In the genomic region with DNA sequence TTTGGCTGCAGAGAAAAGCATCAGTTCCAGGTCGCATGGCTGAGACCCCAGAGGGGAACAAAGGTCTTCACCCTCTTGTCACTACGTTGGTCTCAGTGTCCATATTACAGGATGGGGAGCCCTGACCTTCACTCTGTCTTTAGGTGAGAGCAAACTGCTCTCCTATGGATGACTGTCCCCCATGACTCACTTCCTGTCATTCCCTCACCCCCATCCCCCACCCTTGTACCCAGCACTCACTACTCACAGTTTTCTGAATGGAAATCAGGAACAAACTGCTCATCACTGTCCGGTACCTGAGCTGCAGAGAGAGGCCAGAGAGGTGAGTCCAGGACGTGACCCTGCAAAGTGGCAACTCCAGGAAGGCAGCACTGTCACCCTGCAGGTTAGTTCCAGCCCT, we compare ENCODE assay signal across 28 mouse cellular contexts. TPM values are rescaled to one million over a fixed set of nuclear protein-coding genes. Genes with fewer than 3 reads are reported as not detected.
"Had no signal": no experiment of that assay in that cellular context is flagged by ENCODE, and none has a peak within 500 bp of the region (broad histone marks: within the 10 kb centered on the region; RNA-seq: fewer than 3 reads in every experiment).

No protein-coding gene starts in this region.

- H3K4me3 ChIP-seq: gastrocnemius, adult 2 months; heart, adult 2 months; heart, embryonic 13.5 days; heart, embryonic 15.5 days; hindbrain, embryonic 13.5 days; hindbrain, embryonic 15.5 days; kidney, embryonic 15.5 days; left cerebral cortex, adult 2 months; limb, embryonic 10.5 days; limb, embryonic 12.5 days; liver, embryonic 13.5 days had no signal

- H3K36me3 ChIP-seq: heart, embryonic 13.5 days; heart, embryonic 15.5 days; hindbrain, embryonic 13.5 days; hindbrain, embryonic 15.5 days; liver, embryonic 13.5 days had no signal

- H3K4me2 ChIP-seq: heart, embryonic 11.5 days; heart, embryonic 13.5 days; heart, embryonic 15.5 days; hindbrain, embryonic 13.5 days; hindbrain, embryonic 15.5 days; kidney, embryonic 15.5 days; limb, embryonic 12.5 days; liver, embryonic 11.5 days; liver, embryonic 13.5 days had no signal

- H3K4me1 ChIP-seq: liver, embryonic 13.5 days had no signal

- H3K27ac ChIP-seq: gastrocnemius, adult 2 months; heart, adult 2 months; heart, embryonic 13.5 days; heart, embryonic 15.5 days; hindbrain, embryonic 13.5 days; hindbrain, embryonic 15.5 days; hindbrain, postnatal 0 days; kidney, embryonic 15.5 days; kidney, postnatal 0 days; left cerebral cortex, adult 2 months; limb, embryonic 10.5 days; limb, embryonic 12.5 days; liver, embryonic 13.5 days had no signal

- H3K9me3 ChIP-seq: heart, embryonic 13.5 days; heart, embryonic 15.5 days; hindbrain, embryonic 13.5 days; hindbrain, embryonic 15.5 days; kidney, embryonic 15.5 days; limb, embryonic 10.5 days; limb, embryonic 12.5 days; liver, embryonic 13.5 days had no signal

- DNase-seq: gastrocnemius, adult 2 months; gastrocnemius, postnatal 14 days; gastrocnemius, postnatal 36 days; heart, adult 2 months; heart, postnatal 14 days; heart, postnatal 36 days; kidney, adult 11 months; kidney, adult 2 months; kidney, adult 9 months; kidney, postnatal 14 days; kidney, postnatal 36 days; layer of hippocampus, adult 9-11 months; liver; liver, embryonic 13.5 days had no signal

- ATAC-seq: hindbrain, postnatal 0 days; intestine, embryonic 16.5 days had no signal

- H3K9ac ChIP-seq: heart, embryonic 13.5 days; heart, embryonic 15.5 days; hindbrain, embryonic 13.5 days; hindbrain, embryonic 15.5 days; kidney, embryonic 15.5 days; limb, embryonic 12.5 days; liver, embryonic 13.5 days had no signal

RNA-seq across cellular contexts. Expression of a gene that starts 8.3 kb away (rescaled TPM):
- total RNA-seq: heart, adult 2 months; hematopoietic stem cell, adult 5-6 weeks had no signal
